Mouse (Mus musculus): ENCODE results near the gene Cort.
"Not testable (repeated sequence)": the region's sequence is repeated elsewhere in the genome, so short reads cannot be mapped to it uniquely, and the experiment has no call there.

Cort gene

GRCm38 (mm10) chr4:149147528-149147927, 21.0 kb upstream of the Cort start:
- DNase-seq (ENCODE audit: low read depth) = no peak

- no peak for DNase-seq (ENCODE audit: low read depth)
Measured at GRCm38 (mm10) chr4:149145151-149145550, 18.6 kb upstream of the Cort start.

DNA sequence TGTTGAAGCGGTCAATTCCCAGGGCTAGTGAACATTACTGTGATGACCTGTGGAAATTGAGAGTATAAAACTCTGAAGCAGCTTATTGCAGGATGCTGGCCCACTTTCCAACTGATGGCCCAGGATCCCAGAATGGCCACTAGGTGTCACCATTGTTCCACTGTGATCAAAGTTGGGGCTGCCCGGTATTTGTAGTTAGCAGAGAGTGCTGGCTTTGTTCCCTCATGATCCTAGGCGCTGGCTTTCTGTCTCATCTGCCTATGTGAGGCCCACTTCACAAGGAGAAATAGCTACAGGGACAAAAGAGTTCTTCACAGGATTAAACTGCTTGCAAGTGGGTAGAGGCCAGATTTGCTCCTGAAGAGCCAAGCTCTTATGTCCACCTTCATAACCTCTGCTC, 17.9 kb upstream of the Cort start:
- peak; percentile 88 for DNase-seq (ENCODE audit: low read depth)

DNA sequence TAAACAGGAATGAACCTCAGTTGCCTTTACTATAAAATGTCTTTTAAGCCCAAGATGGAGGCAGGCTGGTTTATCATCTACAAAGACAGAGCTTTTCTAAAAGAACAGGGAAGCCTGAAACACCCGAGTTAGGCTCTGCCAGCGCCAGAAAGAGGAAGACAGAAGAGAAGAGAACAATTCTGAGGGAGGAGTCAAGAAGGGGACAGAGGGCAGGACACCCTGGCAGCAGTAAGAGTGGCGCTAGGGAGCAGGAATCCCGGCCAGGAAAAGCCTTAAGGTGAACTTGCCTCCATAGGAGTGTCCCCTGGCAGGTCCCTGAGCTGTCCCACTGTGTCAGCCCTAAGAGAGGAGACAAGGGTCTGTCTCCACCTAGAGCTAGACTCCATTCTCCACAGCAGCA, 17.0 kb upstream of the Cort start:
- no peak for DNase-seq (ENCODE audit: low read depth)

DNA sequence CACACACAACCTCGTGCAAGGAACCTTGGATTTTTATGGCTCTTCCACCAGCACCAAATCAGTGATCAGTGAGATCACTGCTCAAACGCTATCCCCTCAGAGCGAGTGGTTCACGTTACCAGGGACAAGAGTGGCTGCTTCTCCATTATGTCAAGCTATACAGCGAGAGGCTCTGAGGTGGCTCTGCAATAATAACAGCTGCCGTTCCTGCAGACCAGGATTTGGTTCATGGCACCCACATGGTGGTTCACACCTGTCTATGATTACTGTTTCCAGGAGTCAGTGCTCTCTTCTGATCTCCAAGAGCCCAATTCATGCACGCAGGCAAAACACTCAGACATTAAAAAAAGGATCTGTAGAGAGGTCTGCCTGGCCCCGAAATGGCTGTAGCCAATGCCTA, 12.0 kb upstream of the Cort start:
- DNase-seq (ENCODE audit: low read depth) = no peak

DNA sequence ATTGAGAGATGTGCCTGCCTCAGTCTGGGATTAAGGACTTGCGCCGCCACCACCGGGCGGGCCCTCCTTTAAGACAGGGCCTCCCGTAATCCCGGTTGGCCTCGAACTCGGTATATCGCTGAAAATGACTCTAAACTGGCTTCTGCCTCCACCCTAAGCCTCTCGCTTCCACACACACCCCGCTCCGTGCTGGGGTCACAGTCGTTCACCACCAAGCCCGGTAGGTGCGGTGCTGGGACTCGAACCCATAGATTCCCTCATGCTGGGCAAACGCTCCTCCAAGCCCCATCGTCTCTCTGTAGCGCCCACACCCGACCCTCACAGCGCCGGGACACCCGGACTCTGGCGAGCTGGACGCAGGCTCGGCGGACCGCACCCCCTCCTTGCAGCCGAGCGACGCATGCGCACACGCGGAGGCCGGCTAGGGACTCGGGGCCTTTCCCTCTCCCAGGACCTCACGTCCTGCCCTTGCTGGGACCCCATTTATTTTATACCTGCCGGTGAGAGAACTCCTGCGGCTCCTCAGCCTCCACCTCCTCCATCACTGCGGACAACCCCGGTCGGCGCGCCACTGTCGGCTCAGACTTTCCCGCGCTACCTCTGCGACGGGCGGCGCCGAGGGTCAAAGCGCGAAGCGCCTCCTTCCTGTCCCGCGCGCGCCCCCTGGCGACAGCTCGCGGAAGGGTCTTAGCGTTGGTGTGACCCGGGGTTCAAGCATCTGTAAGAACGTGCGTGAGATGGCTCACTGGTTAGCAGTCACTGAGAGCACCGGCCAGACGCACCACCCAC, 10.6 kb upstream of the Cort start, which contains the start of gene Cenps:
Gene Cenps (minus strand): TSS at position 648 of the 789 bp plus-strand sequence.
- DNase-seq (ENCODE audit: low read depth) = peak; percentile 91

DNA sequence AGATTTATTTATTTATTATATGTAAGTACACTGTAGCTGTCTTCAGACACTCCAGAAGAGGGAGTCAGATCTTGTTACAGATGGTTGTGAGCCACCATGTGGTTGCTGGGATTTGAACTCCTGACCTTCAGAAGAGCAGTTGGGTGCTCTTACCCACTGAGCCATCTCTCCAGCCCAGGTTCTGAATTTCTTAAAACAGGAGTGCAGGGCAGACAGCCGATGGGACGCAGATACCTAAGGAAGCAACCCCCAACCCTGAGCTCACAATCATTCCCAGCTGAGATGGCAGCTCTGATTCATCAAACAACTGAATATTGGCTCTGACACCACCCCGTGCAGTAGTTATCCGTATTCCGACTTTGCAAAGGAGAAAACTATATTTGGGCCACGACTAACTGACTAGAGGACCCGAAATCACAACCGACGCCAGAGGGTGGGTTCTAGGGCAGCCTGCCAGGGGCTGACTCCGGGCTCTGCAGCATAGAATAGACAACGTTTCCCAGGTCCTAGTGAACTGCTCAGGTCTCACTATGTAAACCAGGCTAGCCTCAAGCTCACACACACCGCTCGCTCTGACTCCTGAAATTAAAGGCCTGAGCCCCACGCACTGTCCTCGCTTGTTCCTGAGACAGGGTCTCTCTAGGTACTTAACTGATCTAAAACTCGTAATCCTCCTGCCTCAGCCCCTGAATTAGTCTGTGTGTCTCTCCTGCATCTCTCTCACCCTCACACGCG, 9.7 kb upstream of the Cort start:
- DNase-seq (ENCODE audit: low read depth) = peak; percentile 65

DNA sequence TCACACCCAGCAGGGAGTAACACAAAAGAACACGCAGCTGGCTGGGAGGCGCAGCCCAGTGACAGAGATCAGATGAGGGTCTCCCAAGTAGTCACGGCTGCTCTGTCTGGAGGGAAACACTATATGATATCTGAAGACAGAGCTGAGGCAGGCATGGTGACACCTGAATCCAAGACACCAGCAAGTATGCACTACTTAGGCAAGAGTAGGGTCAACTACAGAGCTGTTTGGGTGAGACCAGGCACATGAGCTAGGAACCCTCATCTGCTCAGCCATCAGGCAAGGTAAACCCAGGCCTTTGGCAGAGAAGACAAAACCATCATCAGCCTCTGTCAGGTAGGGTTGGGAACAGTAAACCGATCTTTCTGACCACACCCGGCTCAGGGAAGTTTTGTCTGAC, 6.8 kb upstream of the Cort start:
- no peak for DNase-seq (ENCODE audit: low read depth)

- no peak for DNase-seq (ENCODE audit: low read depth)
Measured at GRCm38 (mm10) chr4:149131789-149132565, 5.4 kb upstream of the Cort start.

DNA sequence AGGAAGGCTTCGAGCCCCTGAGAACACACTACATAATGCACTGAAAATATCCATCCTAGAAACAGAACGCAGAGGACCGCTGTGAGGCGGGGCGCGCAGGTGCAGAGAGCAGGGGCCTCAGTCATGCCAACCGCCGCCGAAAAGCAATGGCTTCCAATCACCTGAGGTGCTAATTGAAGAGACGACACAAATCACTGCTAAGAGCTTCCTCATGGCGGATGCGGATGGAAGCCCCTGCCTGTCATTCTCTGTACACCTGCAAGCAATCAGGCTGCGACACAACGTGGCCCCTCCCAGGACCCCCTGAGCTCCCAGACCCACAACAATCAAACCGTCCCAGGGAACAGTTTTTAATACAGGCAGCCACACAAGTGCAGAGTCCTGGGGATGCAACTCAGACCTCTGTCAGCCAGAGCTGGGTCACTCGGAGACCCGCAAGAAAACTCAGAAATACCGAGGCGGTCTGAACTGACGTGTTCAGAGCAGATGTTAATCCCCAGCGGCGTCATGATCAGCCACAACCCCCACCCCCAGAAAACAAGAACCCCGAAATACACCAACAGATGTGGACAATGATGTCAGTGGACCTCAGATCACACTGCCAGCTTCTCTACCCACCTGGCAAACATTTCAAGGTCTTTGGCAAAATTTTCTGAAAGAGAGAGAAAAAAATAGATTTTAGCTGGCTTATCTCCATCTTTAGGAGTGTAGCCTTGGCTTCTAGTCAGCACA, 4.6 kb upstream of the Cort start:
- DNase-seq (ENCODE audit: low read depth) = no peak

GRCm38 (mm10) chr4:149128467-149128866, 1.9 kb upstream of the Cort start:
- no peak for DNase-seq (ENCODE audit: low read depth)

GRCm38 (mm10) chr4:149126115-149126509, 451 bp downstream of the Cort start:
- DNase-seq (ENCODE audit: low read depth) = no peak

GRCm38 (mm10) chr4:149125341-149126114, 1.0 kb downstream of the Cort start:
- DNase-seq (ENCODE audit: low read depth) = no peak

DNA sequence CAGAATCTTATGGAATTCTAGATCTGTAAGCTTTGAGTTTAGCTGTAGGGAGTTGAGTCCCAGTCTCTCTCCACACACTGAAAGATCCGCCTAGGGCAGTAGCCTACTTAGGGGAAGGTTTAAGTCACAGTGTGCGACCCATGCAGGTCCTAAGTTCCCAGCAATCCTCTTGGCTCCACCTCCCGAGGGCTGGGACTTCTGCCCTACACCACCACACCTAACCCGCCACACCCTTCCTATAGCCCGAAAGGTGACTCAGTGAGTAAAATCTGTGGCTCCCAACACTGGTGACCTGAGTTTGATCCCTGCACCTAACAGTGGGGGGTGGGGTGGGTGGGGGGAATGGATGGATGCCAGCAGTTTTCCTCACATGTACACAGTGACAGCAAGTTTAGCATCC, 3.1 kb downstream of the Cort start:
- no peak for DNase-seq (ENCODE audit: low read depth)

DNA sequence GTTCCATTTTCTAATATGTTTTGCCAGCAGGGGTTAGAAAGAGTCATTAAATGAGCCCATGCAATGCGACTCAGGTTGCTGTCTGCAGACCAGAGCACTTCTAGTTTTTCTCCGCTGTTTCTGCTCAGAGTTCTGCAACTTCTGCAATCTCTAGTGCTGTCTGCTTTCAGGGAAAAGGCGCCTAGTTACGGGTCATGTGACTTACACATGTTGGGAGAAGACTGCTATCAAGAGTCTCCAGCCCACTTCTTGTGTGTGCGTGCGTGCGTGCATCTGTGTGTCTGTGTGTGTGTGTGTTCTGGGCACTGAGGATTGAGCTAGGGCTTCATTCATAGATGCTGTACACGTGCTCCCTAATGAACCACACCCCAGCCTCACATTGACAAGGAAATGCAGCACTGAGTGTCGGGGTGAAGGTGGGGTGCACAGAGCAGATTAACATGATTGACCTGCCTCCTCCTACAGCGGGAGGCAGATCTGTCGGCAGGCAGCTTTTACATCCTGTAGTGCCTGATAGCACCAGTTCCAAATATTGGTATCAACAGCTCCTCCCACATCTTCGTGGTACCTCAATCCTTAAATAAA, 6.5 kb downstream of the Cort start:
- not testable (repeated sequence) for DNase-seq (ENCODE audit: low read depth)

DNA sequence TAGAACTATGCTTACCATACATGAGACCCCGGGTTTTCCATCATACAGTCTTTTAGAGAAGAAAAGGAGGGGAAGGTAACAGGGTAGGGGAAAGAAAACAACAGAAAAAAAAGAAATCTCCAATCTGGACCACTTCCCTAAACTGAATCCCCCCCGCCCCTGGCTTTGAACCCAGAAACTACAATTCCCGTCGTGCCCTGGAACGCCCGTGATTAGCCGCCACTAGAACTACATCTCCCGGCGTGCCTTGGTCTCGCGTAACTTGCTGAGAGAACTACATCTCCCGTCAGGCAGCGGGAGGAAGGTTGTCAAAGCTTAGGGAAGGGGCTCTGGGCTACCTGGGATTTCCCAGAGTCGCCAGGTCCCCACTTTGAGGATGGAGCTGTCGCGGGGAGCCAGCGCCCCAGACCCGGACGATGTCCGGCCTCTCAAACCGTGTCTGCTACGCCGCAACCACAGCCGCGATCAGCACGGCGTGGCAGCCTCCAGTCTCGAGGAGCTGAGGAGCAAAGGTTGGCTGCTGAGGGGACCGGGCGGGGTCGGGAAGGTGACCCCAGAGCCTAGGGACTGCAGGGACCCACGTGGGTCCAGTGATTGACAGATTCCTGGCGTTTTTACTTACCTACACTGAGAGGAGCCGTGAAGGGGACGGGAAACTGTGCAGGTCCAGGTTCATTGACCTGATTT, 22.5 kb downstream of the Cort start, which contains the start of gene Dffa:
Gene Dffa (plus strand): TSS at position 272 of the 687 bp plus-strand sequence.
- DNase-seq (ENCODE audit: low read depth) = peak; percentile 88

GRCm38 (mm10) chr4:149101456-149101855, 25.1 kb downstream of the Cort start:
- peak; percentile 77 for DNase-seq (ENCODE audit: low read depth)

DNA sequence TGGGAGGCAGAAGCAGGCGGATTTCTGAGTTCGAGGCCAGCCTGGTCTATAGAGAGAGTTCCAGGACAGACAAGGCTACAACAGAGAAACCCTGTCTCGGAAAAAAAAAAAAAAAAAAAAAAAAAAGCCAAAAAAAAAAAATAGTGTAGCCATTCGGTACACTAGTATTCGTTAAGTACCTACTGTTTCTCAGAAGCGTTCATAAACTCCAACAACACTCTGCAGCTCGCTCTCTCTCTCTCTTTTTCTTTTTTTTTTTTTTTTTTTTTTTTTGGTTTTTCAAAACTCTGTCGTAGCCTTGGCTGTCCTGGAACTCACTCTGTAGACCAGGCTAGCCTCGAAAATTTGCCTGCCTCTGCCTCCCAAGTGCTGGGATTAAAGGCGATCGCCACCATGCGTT, 26.1 kb downstream of the Cort start:
- not testable (repeated sequence) for DNase-seq (ENCODE audit: low read depth)

- peak; percentile 89 for DNase-seq (ENCODE audit: low read depth)
Measured at GRCm38 (mm10) chr4:149099369-149100017, 27.1 kb downstream of the Cort start, which contains the start of gene Pex14. TSS of gene Pex14 (minus strand) at chr4:149099876.
